Mouse (Mus musculus) heart, adult 2 months (tissue): ENCODE measurements around the gene Gm17482.

Experiments used
- CTCF ChIP-seq: fragments of 200-600 bp; IDR thresholded peaks from 2 replicates; pipeline ENCODE4 v1.8.1; 2022; ENCODE audit warnings: antibody characterized with exemption, mild to moderate bottlenecking, moderate library complexity
- POLR2A ChIP-seq: fragments of 200-500 bp; IDR thresholded peaks from 2 replicates; pipeline ENCODE4 v1.6.1; 2011; ENCODE audit warnings: mild to moderate bottlenecking, low read depth, low read length, control low read depth; ENCODE audit not compliant: insufficient read depth

DNA sequence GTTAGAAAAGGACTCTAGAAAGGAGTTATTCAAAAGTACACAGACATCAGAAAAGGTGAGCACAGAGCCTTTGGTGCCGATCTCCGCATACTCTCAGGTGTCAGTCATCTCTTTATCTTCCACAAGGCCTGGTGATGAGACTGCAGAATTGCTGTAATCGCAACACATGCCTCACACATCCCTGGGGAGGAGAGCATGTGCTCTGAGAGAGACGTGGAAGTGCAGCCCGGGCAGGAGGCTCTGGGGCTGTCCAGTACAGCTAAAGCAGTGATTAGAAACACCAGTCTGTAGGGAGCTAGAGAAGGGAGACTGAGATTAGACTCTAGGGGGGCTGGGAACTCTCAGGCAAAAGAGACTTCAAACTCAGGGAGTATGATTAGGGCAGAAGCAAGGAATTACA is 63.4 kb downstream of the Gm17482 start:
- no peak for TF ChIP-seq CTCF
- no peak for TF ChIP-seq POLR2A
